Mouse (Mus musculus) left cerebral cortex, adult 11 months (tissue): ENCODE measurements around the gene Nlrp6.

ENCODE experiments used
- DNase-seq: peaks from one replicate; pipeline ENCODE4 v3.0.0; 2022; ENCODE audit warnings: low spot score

Nlrp6 gene

GRCm38 (mm10) chr7:140912846-140913482 is 7.7 kb upstream of the Nlrp6 start:
- DNase-seq = no peak

DNA sequence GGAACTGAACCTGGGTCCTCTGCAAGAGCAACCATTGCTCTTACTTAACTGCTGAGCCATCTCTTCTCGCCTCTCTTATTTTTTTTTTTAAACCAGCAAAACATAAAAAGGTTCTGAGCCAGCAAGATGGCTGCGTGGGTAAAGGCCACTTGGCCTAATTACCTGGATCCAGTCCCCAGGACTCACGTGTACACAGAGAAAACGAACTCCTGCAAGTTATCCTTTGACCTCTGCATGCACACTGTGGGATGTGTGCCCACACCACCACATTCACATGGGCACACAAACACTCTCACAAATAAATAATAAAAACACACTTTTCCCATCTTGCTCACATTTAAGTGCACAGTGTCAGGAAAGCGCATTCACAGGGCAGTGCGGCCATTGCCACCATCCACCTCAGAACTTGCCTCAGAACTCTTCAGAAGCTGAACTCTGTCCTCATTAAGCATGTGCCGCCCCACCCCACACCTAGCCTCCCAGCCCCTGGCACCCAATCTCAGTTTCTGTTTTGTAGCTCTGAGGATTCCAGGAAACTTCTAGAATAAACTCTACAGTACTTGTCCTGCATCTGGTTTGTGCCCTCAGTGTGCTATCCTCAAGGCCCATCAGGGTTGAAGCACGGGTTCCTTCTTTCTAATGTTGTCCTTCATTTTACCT is 6.5 kb upstream of the Nlrp6 start:
- no peak for DNase-seq

- DNase-seq = no peak
Measured at GRCm38 (mm10) chr7:140919911-140920310, 791 bp upstream of the Nlrp6 start.

DNA sequence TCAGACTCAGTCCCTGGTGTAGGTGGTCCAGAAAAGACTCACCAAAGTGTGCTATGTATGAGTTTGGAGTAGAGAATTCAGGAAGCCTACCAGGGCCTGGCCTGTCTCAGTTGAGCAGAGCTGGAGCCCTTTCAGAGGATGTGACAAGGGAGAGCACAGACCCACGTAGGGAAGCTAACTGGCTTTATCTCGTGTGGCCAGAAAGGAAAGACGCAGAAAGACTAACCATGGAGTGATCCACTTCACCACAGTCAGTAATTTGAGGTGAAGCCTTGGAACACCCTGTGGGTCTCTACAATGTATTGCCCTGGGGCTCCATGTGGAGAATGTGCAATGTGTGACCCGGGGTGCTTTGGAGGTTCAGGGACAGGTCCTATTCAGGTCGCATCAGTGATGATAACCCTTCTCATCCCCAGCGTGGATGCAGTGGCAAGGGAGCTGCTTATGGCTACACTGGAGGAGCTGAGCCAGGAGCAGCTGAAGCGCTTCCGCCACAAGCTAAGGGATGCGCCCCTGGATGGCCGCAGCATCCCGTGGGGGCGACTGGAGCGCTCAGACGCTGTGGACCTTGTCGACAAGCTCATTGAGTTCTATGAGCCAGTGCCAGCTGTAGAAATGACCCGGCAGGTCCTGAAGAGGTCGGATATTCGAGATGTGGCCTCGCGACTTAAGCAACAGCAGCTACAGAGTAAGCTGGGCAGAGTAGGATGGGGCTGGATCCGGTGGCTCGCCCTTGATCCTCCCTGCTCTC is 698 bp downstream of the Nlrp6 start:
- no peak for DNase-seq

DNA sequence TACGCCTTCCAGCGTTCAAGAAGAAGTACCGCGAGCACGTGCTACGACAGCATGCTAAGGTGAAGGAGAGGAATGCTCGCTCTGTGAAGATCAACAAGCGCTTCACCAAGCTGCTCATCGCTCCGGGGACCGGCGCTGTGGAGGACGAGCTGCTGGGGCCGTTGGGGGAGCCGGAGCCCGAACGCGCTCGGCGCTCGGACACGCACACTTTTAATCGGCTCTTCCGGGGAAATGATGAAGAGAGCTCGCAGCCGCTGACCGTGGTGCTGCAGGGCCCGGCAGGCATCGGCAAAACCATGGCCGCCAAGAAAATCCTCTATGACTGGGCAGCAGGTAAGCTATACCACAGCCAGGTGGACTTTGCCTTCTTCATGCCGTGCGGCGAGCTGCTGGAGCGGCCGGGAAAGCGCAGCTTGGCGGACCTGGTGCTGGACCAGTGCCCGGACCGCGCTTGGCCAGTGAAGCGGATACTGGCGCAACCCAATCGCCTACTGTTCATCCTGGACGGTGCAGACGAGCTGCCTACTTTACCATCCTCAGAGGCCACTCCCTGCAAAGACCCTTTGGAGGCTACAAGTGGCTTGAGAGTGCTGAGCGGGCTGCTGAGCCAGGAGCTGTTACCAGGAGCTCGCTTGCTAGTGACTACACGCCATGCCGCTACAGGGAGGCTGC is 1.8 kb downstream of the Nlrp6 start:
- no peak for DNase-seq

DNA sequence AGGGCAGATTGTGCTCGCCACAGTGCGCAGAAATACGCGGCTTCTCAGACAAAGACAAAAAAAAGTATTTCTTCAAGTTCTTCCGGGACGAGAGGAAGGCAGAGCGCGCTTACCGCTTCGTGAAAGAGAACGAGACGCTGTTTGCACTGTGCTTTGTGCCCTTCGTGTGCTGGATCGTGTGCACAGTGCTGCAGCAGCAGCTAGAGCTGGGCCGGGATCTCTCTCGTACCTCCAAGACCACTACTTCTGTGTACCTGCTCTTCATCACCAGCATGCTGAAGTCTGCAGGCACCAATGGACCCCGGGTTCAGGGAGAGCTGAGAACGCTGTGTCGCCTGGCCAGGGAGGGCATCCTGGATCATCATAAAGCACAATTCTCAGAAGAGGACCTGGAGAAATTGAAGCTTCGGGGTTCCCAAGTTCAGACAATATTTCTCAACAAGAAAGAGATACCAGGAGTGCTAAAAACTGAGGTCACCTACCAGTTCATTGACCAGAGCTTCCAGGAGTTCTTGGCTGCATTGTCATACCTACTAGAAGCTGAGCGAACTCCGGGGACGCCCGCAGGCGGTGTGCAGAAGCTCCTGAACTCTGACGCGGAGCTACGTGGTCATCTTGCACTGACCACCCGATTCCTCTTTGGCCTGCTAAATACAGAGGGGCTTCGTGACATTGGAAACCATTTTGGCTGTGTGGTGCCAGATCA is 2.5 kb downstream of the Nlrp6 start:
- DNase-seq = no peak

- DNase-seq = no peak
Measured at GRCm38 (mm10) chr7:140927181-140927580, 6.5 kb downstream of the Nlrp6 start.

GRCm38 (mm10) chr7:140938436-140938835 is 17.7 kb downstream of the Nlrp6 start:
- DNase-seq = no peak

- DNase-seq = no peak
Measured at GRCm38 (mm10) chr7:140938896-140939295, 18.2 kb downstream of the Nlrp6 start.

DNA sequence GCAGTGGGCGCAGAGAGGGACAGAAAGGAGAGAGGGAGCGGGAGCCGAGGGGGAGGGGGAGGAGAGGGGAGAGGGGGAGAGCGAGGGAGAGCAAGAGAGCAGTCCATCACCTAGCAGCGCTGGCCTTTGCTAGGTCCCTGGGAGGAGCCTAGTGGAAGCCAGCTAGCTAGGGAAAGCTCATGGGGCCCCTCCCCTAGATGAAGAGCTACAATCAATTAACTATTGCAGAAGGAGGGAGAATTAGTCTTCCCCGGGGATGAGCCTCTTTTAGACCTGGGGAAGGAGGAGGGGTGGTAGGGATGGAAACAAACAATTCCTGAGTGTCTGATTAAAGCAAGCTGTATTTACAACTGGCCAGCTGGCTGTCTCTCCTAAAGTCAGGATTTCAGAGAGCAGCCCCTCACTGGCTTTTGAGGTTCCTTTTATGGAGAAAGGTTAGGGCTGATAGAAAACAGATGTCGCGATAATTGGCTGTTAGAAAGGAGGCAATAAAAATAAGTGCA is 19.0 kb downstream of the Nlrp6 start:
- DNase-seq = no peak

- DNase-seq = no peak
Measured at GRCm38 (mm10) chr7:140941222-140942051, 20.7 kb downstream of the Nlrp6 start, which contains the start of gene Pgghg. Pgghg (plus strand) TSS chr7:140941391.

DNA sequence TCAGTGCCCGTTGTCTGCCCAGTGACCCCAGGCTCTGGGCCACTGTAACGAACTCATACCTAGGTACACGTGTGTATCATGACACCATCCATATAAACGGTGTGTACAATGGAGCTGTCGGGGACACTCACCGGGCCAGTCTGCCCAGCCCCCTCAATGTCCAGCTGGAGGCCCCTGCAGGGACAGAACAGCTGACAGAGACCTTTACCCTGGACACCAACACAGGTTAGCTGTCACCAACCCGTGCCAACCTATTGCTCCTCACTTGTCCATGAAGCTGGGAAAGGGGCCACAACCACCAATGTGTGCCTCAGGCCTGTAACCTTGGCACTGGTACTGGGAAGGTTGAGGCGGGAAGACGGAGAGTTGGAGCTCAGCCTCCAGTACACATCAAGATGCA is 21.6 kb downstream of the Nlrp6 start:
- no peak for DNase-seq

- no peak for DNase-seq
Measured at GRCm38 (mm10) chr7:140942811-140943210, 22.1 kb downstream of the Nlrp6 start.

- DNase-seq = no peak
Measured at GRCm38 (mm10) chr7:140943356-140943755, 22.7 kb downstream of the Nlrp6 start.

DNA sequence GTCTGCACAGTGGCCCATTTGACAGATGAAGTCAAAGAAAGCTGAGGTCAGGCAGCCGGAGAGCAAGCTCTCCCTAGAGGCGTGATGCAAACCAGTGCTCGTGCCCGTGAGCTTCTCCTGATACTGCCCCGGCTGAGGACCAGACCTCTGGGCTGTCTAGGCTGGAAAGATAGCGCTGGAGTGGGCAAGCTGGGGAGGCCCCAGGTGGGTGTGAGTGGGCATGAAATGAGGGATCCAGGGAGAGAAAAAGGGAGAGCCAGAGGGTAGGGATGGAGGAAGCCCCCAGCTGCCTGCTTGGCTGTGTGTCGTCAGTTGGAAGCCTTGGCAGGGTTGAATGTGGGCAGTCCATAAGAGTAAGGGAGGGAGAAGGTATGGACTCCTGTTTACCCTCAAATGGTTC is 23.5 kb downstream of the Nlrp6 start:
- DNase-seq = no peak

GRCm38 (mm10) chr7:140945247-140945646 is 24.5 kb downstream of the Nlrp6 start:
- no peak for DNase-seq

- no peak for DNase-seq
Measured at GRCm38 (mm10) chr7:140946311-140946710, 25.6 kb downstream of the Nlrp6 start.

GRCm38 (mm10) chr7:140946980-140947379 is 26.3 kb downstream of the Nlrp6 start:
- DNase-seq = no peak

- no peak for DNase-seq
Measured at GRCm38 (mm10) chr7:140948161-140948560, 27.5 kb downstream of the Nlrp6 start.

GRCm38 (mm10) chr7:140949255-140949654 is 28.6 kb downstream of the Nlrp6 start:
- no peak for DNase-seq
